Mouse (Mus musculus): ENCODE data around the gene Olfm1. TPM values are rescaled to one million over a fixed set of nuclear protein-coding genes. Genes with fewer than 3 reads are reported as not detected.

The Olfm1 gene
- polyA plus RNA-seq (2012; rRNA removed), result 42.1 and 45.2 TPM in 2 replicates
- polyA plus RNA-seq (2014; fragmentation: Nextera tagmentation; extraction: Ambion mirVana), result 24.6 and 32.6 TPM in 2 replicates

GRCm38 (mm10) chr2:28192821-28193689 is at the start of gene Olfm1:
TSS of gene Olfm1 (plus strand) at chr2:28192992.
- WGBS, result under 1% methylated on average over 38 of the region's 76 CpGs
- Histone ChIP-seq H3K9ac (ENCODE audit: low read depth, low read length, severe bottlenecking) (peak within 1 kb of the TSS; percentile 59), H3K9me3 (ENCODE audit: control insufficient read depth, low read length) (no peaks in the 10 kb centered on the region), H3K36me3 (ENCODE audit: control insufficient read depth, insufficient read depth, low read length) (no peaks in the 10 kb centered on the region), H3K4me1 (ENCODE audit: control insufficient read depth, insufficient read depth, low read length) (peaks cover 3% of the 10 kb centered on the region; the same call in 1 of the 2 replicates), H3K27me3 (ENCODE audit: control insufficient read depth, insufficient read depth, low read length) (peaks cover 17% of the 10 kb centered on the region), H3K27ac (replicated peaks; ENCODE audit: low read depth, low read length) (no peak within 1 kb of the TSS), H3K4me2 (replicated peaks; ENCODE audit: low read depth, low read length, severe bottlenecking) (peak within 1 kb of the TSS; percentile 89), H3K4me3 (replicated peaks; ENCODE audit: low read length) (peak within 1 kb of the TSS; percentile 54)
- DNase-seq (ENCODE audit: low spot score), result peak; percentile 58
- TF ChIP-seq POLR2A (IDR thresholded peaks at IDR 0.05; ENCODE audit: borderline replicate concordance, extremely low read depth, insufficient read depth, insufficient read length), result no peak
- peak; percentile 54 for ATAC-seq (ENCODE audit: low FRiP score, low read depth)

DNA sequence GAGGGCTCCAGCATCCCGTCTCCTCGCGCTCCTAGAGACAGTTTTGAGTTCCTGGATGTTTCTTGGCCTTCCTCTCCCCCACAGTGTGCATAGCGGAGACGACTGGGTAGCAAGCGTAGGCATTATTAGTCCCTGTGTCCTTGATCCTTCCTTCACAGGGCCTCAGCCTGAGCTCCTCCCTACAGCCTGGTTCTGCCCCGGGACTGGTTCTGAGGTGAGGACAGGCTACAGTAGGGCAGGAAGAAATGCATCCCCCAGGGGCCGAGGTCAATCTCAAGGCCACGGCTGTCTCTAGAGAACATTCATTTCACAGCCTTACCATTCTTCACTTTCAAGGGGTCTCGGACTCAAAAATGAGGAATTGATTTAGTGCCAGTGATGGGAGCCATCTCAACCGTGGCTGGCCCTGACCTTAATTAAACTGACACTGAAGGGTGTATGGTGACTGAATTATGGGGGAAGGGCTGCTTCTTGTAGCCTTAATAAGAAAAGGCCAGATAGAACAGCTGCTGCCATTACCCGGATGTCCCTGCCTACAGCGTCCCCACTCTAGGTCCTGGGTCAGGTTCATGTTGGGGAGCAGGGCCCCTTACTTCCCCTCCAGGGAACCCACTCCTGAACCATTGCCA is 49.3 kb upstream of the Olfm1 start:
- no peaks in the 10 kb centered on the region for H3K9me3 ChIP-seq (ENCODE audit: control insufficient read depth, low read length)
- no peak for DNase-seq (ENCODE audit: low spot score)
- no peak overlapping the region for H3K4me2 ChIP-seq (replicated peaks; ENCODE audit: low read depth, low read length, severe bottlenecking)
- H3K27ac ChIP-seq (replicated peaks; ENCODE audit: low read depth, low read length), result no peak overlapping the region
- no peaks in the 10 kb centered on the region for H3K36me3 ChIP-seq (ENCODE audit: control insufficient read depth, insufficient read depth, low read length)
- 49% methylated on average over 13 of the region's 13 CpGs for WGBS
- H3K4me3 ChIP-seq (replicated peaks; ENCODE audit: low read length), result no peak overlapping the region
- no peak overlapping the region for H3K9ac ChIP-seq (ENCODE audit: low read depth, low read length, severe bottlenecking)
- TF ChIP-seq POLR2A (IDR thresholded peaks at IDR 0.05; ENCODE audit: borderline replicate concordance, extremely low read depth, insufficient read depth, insufficient read length), result no peak
- ATAC-seq (ENCODE audit: low FRiP score, low read depth), result no peak
- H3K27me3 ChIP-seq (ENCODE audit: control insufficient read depth, insufficient read depth, low read length), result no peaks in the 10 kb centered on the region
- H3K4me1 ChIP-seq (ENCODE audit: control insufficient read depth, insufficient read depth, low read length), result peaks cover 5% of the 10 kb centered on the region

GRCm38 (mm10) chr2:28145702-28146101 is 47.1 kb upstream of the Olfm1 start:
- ATAC-seq (ENCODE audit: low FRiP score, low read depth) (no peak), DNase-seq (ENCODE audit: low spot score) (no peak)
- Histone ChIP-seq H3K9me3 (ENCODE audit: control insufficient read depth, low read length) (no peaks in the 10 kb centered on the region), H3K4me3 (replicated peaks; ENCODE audit: low read length) (no peak overlapping the region), H3K36me3 (ENCODE audit: control insufficient read depth, insufficient read depth, low read length) (no peaks in the 10 kb centered on the region), H3K27me3 (ENCODE audit: control insufficient read depth, insufficient read depth, low read length) (no peaks in the 10 kb centered on the region), H3K27ac (replicated peaks; ENCODE audit: low read depth, low read length) (no peak overlapping the region), H3K4me2 (replicated peaks; ENCODE audit: low read depth, low read length, severe bottlenecking) (no peak overlapping the region), H3K4me1 (ENCODE audit: control insufficient read depth, insufficient read depth, low read length) (peaks cover 6% of the 10 kb centered on the region; the same call in 1 of the 2 replicates), H3K9ac (ENCODE audit: low read depth, low read length, severe bottlenecking) (no peak overlapping the region)
- 70% methylated on average over 5 of the region's 5 CpGs for WGBS
- no peak for TF ChIP-seq POLR2A (IDR thresholded peaks at IDR 0.05; ENCODE audit: borderline replicate concordance, extremely low read depth, insufficient read depth, insufficient read length)

DNA sequence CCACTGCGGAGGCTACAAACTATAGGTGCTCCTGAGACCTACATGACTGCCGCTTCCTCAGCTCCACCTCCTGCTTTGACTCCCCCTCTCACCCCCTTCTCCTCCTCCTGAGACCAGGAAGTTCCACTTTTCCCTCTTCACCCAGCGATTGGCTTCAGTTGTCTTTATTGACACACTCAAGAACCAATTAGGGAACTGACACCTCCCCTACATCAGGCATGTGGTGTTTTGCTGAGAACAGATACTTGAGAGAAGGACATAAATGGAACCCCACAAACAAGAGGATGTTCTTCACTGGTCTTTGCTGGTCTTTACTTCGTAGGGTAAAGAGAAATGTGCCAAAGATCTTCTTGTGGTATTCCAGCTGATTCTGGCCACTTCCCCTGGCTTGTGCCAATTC is 46.6 kb upstream of the Olfm1 start:
- H3K4me3 ChIP-seq (replicated peaks; ENCODE audit: low read length), result no peak overlapping the region
- no peaks in the 10 kb centered on the region for H3K27me3 ChIP-seq (ENCODE audit: control insufficient read depth, insufficient read depth, low read length)
- 69% methylated on average over 4 of the region's 4 CpGs for WGBS
- no peak overlapping the region for H3K9ac ChIP-seq (ENCODE audit: low read depth, low read length, severe bottlenecking)
- H3K4me1 ChIP-seq (ENCODE audit: control insufficient read depth, insufficient read depth, low read length), result peaks cover 6% of the 10 kb centered on the region; the same call in 1 of the 2 replicates
- H3K27ac ChIP-seq (replicated peaks; ENCODE audit: low read depth, low read length), result no peak overlapping the region
- DNase-seq (ENCODE audit: low spot score) (no peak), ATAC-seq (ENCODE audit: low FRiP score, low read depth) (no peak)
- H3K4me2 ChIP-seq (replicated peaks; ENCODE audit: low read depth, low read length, severe bottlenecking), result no peak overlapping the region
- no peak for TF ChIP-seq POLR2A (IDR thresholded peaks at IDR 0.05; ENCODE audit: borderline replicate concordance, extremely low read depth, insufficient read depth, insufficient read length)
- no peaks in the 10 kb centered on the region for H3K36me3 ChIP-seq (ENCODE audit: control insufficient read depth, insufficient read depth, low read length)
- H3K9me3 ChIP-seq (ENCODE audit: control insufficient read depth, low read length), result no peaks in the 10 kb centered on the region

- Histone ChIP-seq H3K27me3 (ENCODE audit: control insufficient read depth, insufficient read depth, low read length) (no peaks in the 10 kb centered on the region), H3K9ac (ENCODE audit: low read depth, low read length, severe bottlenecking) (no peak overlapping the region), H3K27ac (replicated peaks; ENCODE audit: low read depth, low read length) (no peak overlapping the region), H3K4me1 (ENCODE audit: control insufficient read depth, insufficient read depth, low read length) (peaks cover 6% of the 10 kb centered on the region; the same call in 1 of the 2 replicates), H3K4me3 (replicated peaks; ENCODE audit: low read length) (no peak overlapping the region), H3K36me3 (ENCODE audit: control insufficient read depth, insufficient read depth, low read length) (no peaks in the 10 kb centered on the region), H3K4me2 (replicated peaks; ENCODE audit: low read depth, low read length, severe bottlenecking) (no peak overlapping the region), H3K9me3 (ENCODE audit: control insufficient read depth, low read length) (no peaks in the 10 kb centered on the region)
- DNase-seq (ENCODE audit: low spot score) (peak; percentile 16), ATAC-seq (ENCODE audit: low FRiP score, low read depth) (no peak)
- WGBS, result 78% methylated on average over 4 of the region's 4 CpGs
- TF ChIP-seq POLR2A (IDR thresholded peaks at IDR 0.05; ENCODE audit: borderline replicate concordance, extremely low read depth, insufficient read depth, insufficient read length), result no peak
These were observed 46.1 kb upstream of the Olfm1 start for GRCm38 (mm10) chr2:28146685-28147084.
